Mouse (Mus musculus): ENCODE results near the gene Rtkn2. TPM values are rescaled to one million over a fixed set of nuclear protein-coding genes. Genes with fewer than 3 reads are reported as not detected.

Gene Rtkn2
- polyA plus RNA-seq, 1 experiment from 2014 or later, result 3.4 TPM

DNA sequence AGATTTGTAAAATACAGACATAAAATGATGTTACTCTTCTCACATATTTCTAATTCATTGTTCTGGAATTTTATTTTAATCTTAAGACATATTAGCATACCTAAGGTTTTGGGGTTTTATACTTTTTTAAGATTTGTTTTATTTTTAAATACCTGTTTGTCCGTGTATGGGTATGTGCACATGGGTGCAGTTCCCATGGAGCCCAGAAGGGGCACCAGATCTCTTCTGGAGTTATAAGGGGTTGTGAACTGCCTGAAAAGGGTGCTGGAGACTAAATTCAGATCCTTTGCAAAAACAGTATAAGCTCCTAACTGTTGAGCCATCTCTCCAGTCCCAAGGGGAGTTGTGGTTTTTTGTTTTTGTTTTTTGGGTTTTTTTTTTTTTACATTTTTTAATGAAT lies 79.0 kb downstream of the Rtkn2 start:
- H3K36me3 ChIP-seq (replicated peaks; ENCODE audit: control insufficient read depth, insufficient read depth), result no peaks in the 10 kb centered on the region
- DNase-seq (ENCODE audit: low spot score) (no peak), ATAC-seq (ENCODE audit: low FRiP score) (no peak)
- WGBS, result 91% methylated on average over 1 of the region's 1 CpGs
- H3K9ac ChIP-seq, result no peak overlapping the region
- H3K4me2 ChIP-seq (replicated peaks), result no peak overlapping the region
- H3K27ac ChIP-seq, result no peak overlapping the region
- peaks cover 6% of the 10 kb centered on the region for H3K4me1 ChIP-seq (replicated peaks; ENCODE audit: control insufficient read depth, insufficient read depth, low read length)
- H3K4me3 ChIP-seq (replicated peaks; ENCODE audit: low read length), result no peak overlapping the region
- H3K27me3 ChIP-seq (ENCODE audit: control insufficient read depth, insufficient read depth, low read length), result no peaks in the 10 kb centered on the region
- no peaks in the 10 kb centered on the region for H3K9me3 ChIP-seq (ENCODE audit: control insufficient read depth, low read length)

DNA sequence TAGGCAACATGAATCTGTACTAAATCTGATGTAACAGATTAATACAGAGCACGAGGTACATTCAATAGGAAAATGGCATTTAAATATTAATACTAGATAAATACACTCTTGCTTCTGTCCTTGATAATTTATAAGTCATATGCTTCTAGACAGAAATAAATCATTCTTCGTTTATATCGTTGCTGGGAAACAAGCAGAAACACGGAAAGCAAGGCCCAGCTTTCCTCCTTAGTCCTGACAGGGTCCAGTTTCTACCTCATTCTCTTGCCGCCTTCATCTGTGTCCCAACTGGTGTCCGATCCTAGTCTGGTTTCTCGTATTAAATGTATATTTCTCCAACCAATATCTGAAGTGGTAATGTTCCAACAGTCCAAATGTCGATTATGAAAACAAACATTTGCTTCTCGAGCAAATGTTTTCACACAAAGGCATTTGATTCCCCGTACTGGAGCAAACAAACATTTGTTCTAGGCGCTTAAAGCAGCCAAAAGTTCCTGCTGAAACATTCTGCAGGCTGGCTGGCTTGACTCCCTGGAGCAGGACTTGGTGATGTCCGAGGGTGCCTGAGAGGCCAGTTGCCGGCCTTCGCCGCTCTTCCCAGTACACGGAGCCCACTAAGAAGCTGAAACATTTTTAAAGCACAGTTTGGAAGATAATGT lies 81.3 kb downstream of the Rtkn2 start:
- Histone ChIP-seq H3K4me3 (replicated peaks; ENCODE audit: low read length) (no peak overlapping the region), H3K27me3 (ENCODE audit: control insufficient read depth, insufficient read depth, low read length) (no peaks in the 10 kb centered on the region), H3K36me3 (replicated peaks; ENCODE audit: control insufficient read depth, insufficient read depth) (no peaks in the 10 kb centered on the region), H3K4me2 (replicated peaks) (no peak overlapping the region), H3K9me3 (ENCODE audit: control insufficient read depth, low read length) (no peaks in the 10 kb centered on the region), H3K9ac (no peak overlapping the region; the same call in 1 of the 2 replicates), H3K4me1 (replicated peaks; ENCODE audit: control insufficient read depth, insufficient read depth, low read length) (peaks cover 20% of the 10 kb centered on the region), H3K27ac (peak overlapping the region; percentile 68)
- 53% methylated on average over 16 of the region's 16 CpGs for WGBS
- no peak for ATAC-seq (ENCODE audit: low FRiP score)
- DNase-seq (ENCODE audit: low spot score), result no peak

DNA sequence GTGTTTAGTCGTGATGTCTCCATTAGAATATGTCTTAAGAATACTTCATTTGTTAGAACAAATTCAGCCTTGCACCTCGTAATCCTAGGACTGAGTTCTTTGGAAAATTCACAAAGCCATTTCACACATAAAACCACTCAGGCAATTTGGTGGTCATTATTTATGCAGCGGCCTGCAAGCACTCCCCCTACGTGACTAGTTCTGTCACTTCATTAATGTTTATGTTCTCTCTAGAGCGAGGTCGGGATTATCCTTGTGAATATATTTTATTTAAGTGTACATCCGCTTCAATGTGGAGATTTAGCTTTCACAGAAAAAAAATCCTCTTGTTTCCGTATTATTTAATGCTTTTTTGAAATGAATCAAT lies 81.9 kb downstream of the Rtkn2 start:
- H3K4me2 ChIP-seq (replicated peaks), result no peak overlapping the region
- H3K36me3 ChIP-seq (replicated peaks; ENCODE audit: control insufficient read depth, insufficient read depth), result no peaks in the 10 kb centered on the region
- no peak for DNase-seq (ENCODE audit: low spot score)

DNA sequence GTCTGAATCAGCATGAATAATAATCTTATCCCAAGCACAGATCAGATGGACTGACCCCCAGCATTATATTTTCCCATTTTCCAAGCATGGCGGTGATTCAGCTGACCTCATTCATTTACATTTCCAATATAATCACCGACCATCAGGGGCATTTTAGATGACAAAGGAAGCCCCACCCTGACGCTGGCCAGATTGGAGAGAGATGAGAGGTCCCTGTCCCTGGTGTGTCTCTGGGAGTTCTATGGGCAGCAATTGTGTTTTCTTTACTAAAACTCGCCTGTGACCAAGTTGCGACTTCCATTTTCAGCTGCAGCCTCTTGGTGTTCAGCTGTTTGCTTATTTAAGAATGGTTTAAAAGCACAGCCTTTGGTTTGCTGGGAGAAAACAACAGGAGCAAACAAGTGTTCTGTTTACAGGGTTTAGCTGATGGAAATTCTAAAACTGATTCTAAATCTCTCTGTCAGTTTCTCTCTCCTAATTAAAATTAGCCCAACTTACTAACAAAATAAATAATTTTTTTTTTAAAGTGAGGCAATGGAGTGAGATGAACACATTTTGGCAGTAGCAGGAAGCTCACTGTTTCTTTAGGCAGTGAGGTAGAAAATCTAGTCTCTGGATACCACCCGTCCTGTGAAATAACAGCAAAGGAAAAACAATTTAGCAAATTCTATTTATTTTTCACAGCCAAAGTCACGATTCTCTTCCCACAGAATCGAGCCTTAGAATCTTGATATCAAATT lies 84.6 kb downstream of the Rtkn2 start:
- no peaks in the 10 kb centered on the region for H3K36me3 ChIP-seq (replicated peaks; ENCODE audit: control insufficient read depth, insufficient read depth)
- no peaks in the 10 kb centered on the region for H3K9me3 ChIP-seq (ENCODE audit: control insufficient read depth, low read length)
- no peak overlapping the region for H3K9ac ChIP-seq
- ATAC-seq (ENCODE audit: low FRiP score) (no peak), DNase-seq (ENCODE audit: low spot score) (no peak)
- peaks cover 20% of the 10 kb centered on the region for H3K4me1 ChIP-seq (replicated peaks; ENCODE audit: control insufficient read depth, insufficient read depth, low read length)
- H3K27ac ChIP-seq, result peak overlapping the region; percentile 54; the same call in 1 of the 2 replicates
- WGBS, result 13% methylated on average over 8 of the region's 8 CpGs
- H3K27me3 ChIP-seq (ENCODE audit: control insufficient read depth, insufficient read depth, low read length), result no peaks in the 10 kb centered on the region
- no peak overlapping the region for H3K4me3 ChIP-seq (replicated peaks; ENCODE audit: low read length)
- H3K4me2 ChIP-seq (replicated peaks), result peak overlapping the region; percentile 5

More for the DNA sequence above, 81.9 kb downstream of the Rtkn2 start:
- peak overlapping the region; percentile 68 for H3K27ac ChIP-seq
- H3K9me3 ChIP-seq (ENCODE audit: control insufficient read depth, low read length), result no peaks in the 10 kb centered on the region
- no peak overlapping the region for H3K9ac ChIP-seq
- H3K27me3 ChIP-seq (ENCODE audit: control insufficient read depth, insufficient read depth, low read length), result no peaks in the 10 kb centered on the region
- ATAC-seq (ENCODE audit: low FRiP score), result no peak
- 38% methylated on average over 8 of the region's 8 CpGs for WGBS
- no peak overlapping the region for H3K4me3 ChIP-seq (replicated peaks; ENCODE audit: low read length)
- peaks cover 20% of the 10 kb centered on the region for H3K4me1 ChIP-seq (replicated peaks; ENCODE audit: control insufficient read depth, insufficient read depth, low read length)

DNA sequence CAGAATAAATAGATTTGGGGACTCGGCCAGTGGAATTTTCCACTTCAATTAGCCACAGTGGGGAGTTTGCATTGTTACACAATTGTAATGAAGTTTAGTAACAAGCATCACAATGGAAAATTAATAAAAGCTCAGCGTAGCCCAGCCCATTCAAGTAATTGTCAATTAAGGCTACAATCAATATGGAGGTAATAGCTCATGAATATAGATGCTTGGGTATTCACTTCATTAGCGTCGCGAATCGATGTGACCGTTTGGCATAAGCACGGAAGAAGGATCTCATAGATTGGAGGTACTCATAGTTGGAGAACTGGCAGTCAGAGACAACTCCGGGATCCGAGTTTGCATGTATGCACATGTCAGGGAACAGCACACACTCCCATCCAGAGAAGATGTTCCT lies 85.2 kb downstream of the Rtkn2 start:
- peak overlapping the region; percentile 5 for H3K4me2 ChIP-seq (replicated peaks)
- peaks cover 20% of the 10 kb centered on the region for H3K4me1 ChIP-seq (replicated peaks; ENCODE audit: control insufficient read depth, insufficient read depth, low read length)
- no peak for ATAC-seq (ENCODE audit: low FRiP score)
- H3K27me3 ChIP-seq (ENCODE audit: control insufficient read depth, insufficient read depth, low read length), result no peaks in the 10 kb centered on the region
- no peak overlapping the region for H3K4me3 ChIP-seq (replicated peaks; ENCODE audit: low read length)
- DNase-seq (ENCODE audit: low spot score), result peak; percentile 43
- no peak overlapping the region for H3K27ac ChIP-seq
- no peaks in the 10 kb centered on the region for H3K36me3 ChIP-seq (replicated peaks; ENCODE audit: control insufficient read depth, insufficient read depth)
- no peaks in the 10 kb centered on the region for H3K9me3 ChIP-seq (ENCODE audit: control insufficient read depth, low read length)
- H3K9ac ChIP-seq, result no peak overlapping the region
- WGBS, result 24% methylated on average over 10 of the region's 10 CpGs

DNA sequence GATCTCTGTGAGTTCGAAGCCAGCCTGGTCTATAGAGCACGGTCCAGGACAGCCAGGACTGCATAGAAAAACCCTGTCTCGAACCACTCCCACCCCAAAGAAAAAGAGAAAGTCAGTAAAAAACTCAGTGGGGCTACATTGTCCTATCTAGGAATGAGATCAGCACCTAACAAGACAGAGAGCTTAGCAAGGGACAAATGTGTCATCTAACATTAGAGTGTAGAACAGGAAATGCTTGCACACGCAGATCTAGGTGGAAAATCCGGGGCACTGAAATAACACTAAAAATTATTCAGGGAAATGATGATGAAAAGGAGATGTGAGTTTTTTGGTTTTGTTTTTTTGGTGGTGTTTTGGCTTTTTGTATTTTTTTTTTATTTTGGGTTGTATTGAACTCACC lies 86.8 kb downstream of the Rtkn2 start:
- H3K9ac ChIP-seq, result no peak overlapping the region
- no peak for DNase-seq (ENCODE audit: low spot score)
- H3K4me1 ChIP-seq (replicated peaks; ENCODE audit: control insufficient read depth, insufficient read depth, low read length), result peaks cover 14% of the 10 kb centered on the region
- no peak for ATAC-seq (ENCODE audit: low FRiP score)
- H3K27ac ChIP-seq, result no peak overlapping the region
- no peak overlapping the region for H3K4me3 ChIP-seq (replicated peaks; ENCODE audit: low read length)
- WGBS, result 91% methylated on average over 5 of the region's 5 CpGs
- no peaks in the 10 kb centered on the region for H3K9me3 ChIP-seq (ENCODE audit: control insufficient read depth, low read length)
- no peaks in the 10 kb centered on the region for H3K36me3 ChIP-seq (replicated peaks; ENCODE audit: control insufficient read depth, insufficient read depth)
- H3K27me3 ChIP-seq (ENCODE audit: control insufficient read depth, insufficient read depth, low read length), result no peaks in the 10 kb centered on the region
- no peak overlapping the region for H3K4me2 ChIP-seq (replicated peaks)

DNA sequence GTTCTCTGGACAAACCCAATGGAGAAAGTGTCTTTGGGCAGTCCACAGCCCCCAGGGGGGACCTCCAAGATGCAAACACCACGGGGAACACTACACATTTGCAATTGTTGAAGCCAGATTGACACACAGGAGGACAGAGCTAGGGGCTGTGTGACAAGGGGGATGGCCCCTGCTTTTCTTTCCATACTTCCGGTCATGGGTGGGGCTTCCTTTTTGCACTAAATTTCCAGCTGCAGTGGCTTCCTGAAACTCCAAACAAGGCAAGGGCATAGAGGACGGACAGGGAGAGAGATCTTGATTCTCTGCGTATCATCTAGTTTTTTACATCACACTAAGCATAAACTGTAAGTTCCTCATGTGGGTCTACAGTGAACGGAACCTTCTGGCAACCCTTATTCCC lies 88.6 kb downstream of the Rtkn2 start:
- DNase-seq (ENCODE audit: low spot score) (no peak), ATAC-seq (ENCODE audit: low FRiP score) (no peak)
- WGBS, result 85% methylated on average over 5 of the region's 5 CpGs
- H3K27me3 ChIP-seq (ENCODE audit: control insufficient read depth, insufficient read depth, low read length), result no peaks in the 10 kb centered on the region
- no peak overlapping the region for H3K4me3 ChIP-seq (replicated peaks; ENCODE audit: low read length)
- peaks cover 14% of the 10 kb centered on the region for H3K4me1 ChIP-seq (replicated peaks; ENCODE audit: control insufficient read depth, insufficient read depth, low read length)
- no peaks in the 10 kb centered on the region for H3K9me3 ChIP-seq (ENCODE audit: control insufficient read depth, low read length)
- no peak overlapping the region for H3K4me2 ChIP-seq (replicated peaks)
- H3K27ac ChIP-seq, result no peak overlapping the region
- no peak overlapping the region for H3K9ac ChIP-seq
- H3K36me3 ChIP-seq (replicated peaks; ENCODE audit: control insufficient read depth, insufficient read depth), result no peaks in the 10 kb centered on the region

DNA sequence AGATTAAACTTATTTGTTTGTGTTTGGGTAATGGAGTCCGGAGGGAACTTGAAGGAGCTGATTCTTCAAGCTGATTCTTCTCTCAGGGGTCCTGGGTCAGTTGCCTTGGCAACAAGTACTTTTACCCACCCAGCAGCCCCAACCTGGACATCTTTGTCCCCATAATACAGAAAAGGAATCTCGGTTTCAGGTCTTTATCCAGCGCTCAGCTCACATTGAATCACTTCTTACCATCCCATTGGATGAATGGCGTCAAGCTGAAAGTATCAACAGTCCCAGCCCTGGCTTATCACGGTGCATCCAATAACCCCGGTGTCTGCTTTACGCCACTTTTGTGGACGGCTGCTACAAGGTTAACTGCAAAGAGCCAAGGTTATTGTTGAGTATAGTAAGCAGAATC lies 89.1 kb downstream of the Rtkn2 start:
- DNase-seq (ENCODE audit: low spot score), result no peak
- peaks cover 14% of the 10 kb centered on the region for H3K4me1 ChIP-seq (replicated peaks; ENCODE audit: control insufficient read depth, insufficient read depth, low read length)
- H3K9me3 ChIP-seq (ENCODE audit: control insufficient read depth, low read length), result no peaks in the 10 kb centered on the region
- no peak overlapping the region for H3K27ac ChIP-seq
- H3K36me3 ChIP-seq (replicated peaks; ENCODE audit: control insufficient read depth, insufficient read depth), result no peaks in the 10 kb centered on the region
- no peaks in the 10 kb centered on the region for H3K27me3 ChIP-seq (ENCODE audit: control insufficient read depth, insufficient read depth, low read length)
- WGBS, result 76% methylated on average over 8 of the region's 8 CpGs
- no peak for ATAC-seq (ENCODE audit: low FRiP score)
- H3K9ac ChIP-seq, result no peak overlapping the region
- H3K4me3 ChIP-seq (replicated peaks; ENCODE audit: low read length), result no peak overlapping the region
- no peak overlapping the region for H3K4me2 ChIP-seq (replicated peaks)

DNA sequence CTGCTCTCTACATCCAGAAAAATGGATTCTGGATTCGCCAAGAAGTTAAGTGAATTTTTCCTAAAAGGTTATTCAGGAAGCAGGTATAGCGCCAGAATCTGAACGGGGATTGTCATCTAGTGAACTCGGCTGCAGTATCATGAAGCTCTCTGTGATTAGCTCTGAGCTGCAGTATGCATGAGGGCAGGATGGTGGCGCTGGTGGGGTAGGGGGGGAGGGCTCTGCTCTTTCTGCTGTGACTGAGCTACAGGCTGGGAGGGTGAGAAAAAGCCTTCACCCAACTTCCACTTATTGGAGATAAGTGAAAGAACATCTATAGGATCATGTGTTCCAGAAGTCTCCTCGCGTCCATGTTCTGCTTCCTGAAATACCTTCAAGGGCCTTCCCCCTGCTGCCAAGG lies 91.7 kb downstream of the Rtkn2 start:
- Histone ChIP-seq H3K4me1 (replicated peaks; ENCODE audit: control insufficient read depth, insufficient read depth, low read length) (no peaks in the 10 kb centered on the region), H3K9ac (no peak overlapping the region), H3K4me3 (replicated peaks; ENCODE audit: low read length) (no peak overlapping the region), H3K27ac (no peak overlapping the region), H3K9me3 (ENCODE audit: control insufficient read depth, low read length) (no peaks in the 10 kb centered on the region), H3K27me3 (ENCODE audit: control insufficient read depth, insufficient read depth, low read length) (no peaks in the 10 kb centered on the region), H3K36me3 (replicated peaks; ENCODE audit: control insufficient read depth, insufficient read depth) (no peaks in the 10 kb centered on the region), H3K4me2 (replicated peaks) (no peak overlapping the region)
- 86% methylated on average over 7 of the region's 7 CpGs for WGBS
- no peak for ATAC-seq (ENCODE audit: low FRiP score)
- no peak for DNase-seq (ENCODE audit: low spot score)
